Mouse (Mus musculus) kidney, adult 2 months (tissue): Measurements from ENCODE around the gene Strc.

Experiments used
- CTCF ChIP-seq: fragments of 200-500 bp; conservative IDR thresholded peaks from 2 replicates; pipeline ENCODE4 v1.5.1; 2011; ENCODE audit warnings: low read depth, mild to moderate bottlenecking, control low read depth, low read length, moderate library complexity, mixed read lengths; ENCODE audit not compliant: insufficient read depth, insufficient read length
- POLR2A ChIP-seq: fragments of 200-500 bp; IDR thresholded peaks from one replicate; pipeline ENCODE4 v1.6.1; 2011; ENCODE audit warnings: low read depth, low read length, control low read depth

DNA sequence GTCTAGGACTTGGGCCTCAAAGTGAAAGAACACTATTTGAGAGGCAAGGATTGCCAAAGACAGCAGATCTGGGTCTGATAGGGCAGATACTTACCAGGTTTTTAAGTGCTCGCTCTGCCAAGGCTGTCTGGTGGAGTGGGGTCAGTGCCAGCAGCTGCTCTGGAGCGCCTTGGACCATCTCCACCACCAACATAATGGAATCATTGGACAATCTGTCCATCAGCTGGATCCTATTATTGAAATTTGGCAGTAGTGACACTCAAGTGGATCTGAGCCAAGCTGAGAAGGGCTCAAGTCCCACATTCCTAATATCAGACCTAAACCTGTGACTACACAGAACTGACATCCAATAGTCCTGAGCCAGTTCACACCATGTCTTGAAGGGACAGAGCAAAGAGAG lies 18.1 kb downstream of the Strc start:
- TF ChIP-seq CTCF, result no peak
- TF ChIP-seq POLR2A, result no peak
